Mouse (Mus musculus): Measurements from ENCODE around the gene Acbd3.

Acbd3 gene

DNA sequence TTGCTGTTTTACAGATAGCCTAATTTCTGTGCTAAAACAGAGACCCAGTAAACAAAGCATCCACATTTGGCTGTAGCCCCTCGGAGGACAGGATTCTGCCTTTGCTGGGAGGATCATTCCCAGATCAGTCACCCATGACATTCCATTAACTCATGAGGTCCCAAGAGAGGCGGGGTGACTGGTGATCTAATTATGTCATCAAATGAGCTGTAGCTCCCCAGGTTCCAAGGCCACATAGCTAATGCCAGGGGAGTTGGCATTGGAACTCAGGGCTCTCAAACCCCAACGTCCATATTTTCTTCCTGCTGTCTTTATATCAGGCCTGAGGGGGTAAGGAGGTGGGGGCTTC lies 57.7 kb downstream of the Acbd3 start:
- no peak for DNase-seq (ENCODE audit: low spot score)

DNA sequence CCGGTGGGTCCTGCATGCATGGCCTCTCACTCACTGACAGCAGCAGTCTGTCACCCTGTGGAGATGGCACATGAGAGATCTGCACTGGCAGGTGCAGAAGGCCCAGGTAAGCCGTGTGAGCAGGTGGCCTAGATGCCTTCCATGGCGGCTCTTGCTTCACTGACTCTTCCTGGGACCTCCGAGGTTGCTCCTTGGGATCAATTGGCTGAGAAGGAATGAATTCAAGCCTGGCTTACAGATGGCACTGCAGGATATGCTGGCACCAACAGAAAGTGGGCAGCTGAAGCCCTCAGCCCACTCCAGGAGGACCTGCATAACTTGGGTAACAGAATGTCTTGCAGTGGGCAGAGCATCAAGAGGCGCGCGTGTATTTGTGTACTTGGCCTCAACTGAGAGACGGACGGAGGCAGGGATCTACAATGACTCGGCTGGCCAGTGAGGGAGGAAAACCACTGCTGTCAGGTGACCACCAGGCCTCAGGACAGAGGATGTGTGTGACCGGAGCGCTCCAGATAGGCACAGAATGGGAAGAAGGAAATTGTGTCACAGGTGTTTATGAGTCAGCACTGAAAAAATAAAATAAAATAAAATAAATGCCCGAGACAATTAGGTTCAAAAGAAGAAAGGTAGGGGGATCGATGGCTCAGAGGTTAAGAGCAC lies 66.1 kb downstream of the Acbd3 start:
- no peak for DNase-seq (ENCODE audit: low spot score)

DNA sequence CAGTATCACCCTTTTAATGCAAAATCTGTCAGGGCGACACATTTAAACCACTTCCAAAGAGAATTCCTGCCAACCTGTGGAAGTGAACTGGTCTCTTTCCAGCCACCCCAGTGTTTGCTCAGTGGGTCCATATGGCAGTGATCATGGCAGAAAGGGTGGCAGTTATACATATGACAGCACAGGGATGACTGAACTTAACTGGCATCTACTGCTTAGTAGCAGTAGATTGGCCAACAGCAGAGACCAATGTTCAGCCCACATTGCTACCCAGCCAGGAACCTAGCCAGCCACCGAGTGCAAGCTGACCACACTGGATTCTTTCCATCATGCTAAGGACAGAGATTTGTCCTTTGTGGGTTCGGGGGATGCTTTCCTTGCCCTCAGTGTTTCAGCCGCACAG lies 67.0 kb downstream of the Acbd3 start:
- no peak for DNase-seq (ENCODE audit: low spot score)

DNA sequence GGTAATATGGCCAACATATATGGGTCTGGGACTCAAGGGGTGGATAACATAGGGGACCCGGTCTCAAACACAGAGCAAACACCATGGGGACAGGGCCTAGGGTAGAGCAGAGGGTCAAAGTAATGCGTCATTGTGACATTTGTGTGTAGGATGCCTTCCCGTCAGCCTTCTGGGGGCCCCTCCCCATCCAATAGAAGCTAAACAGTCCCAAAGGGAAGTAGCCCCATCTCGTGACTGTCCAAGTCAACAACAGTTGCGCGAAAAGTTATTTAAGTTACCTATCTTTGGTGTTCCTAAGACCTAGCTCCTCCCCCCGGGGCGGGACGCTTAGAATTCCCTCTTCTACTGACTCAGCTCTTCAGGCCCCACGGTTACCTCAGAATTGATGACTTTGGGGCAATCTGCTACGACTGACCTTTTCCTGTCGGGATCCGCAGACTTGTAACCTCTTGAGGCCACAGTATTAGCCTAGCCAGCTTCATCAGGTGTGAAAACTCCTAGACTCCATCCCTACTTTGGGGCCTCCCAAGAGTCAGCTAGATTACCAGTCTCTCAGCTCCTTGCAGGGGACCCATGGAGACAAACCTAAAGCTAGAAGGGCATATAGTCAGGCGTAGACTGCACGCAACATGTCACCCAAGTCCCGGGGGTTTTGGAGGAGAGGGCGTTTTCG lies 67.7 kb downstream of the Acbd3 start:
- no peak for DNase-seq (ENCODE audit: low spot score)

DNA sequence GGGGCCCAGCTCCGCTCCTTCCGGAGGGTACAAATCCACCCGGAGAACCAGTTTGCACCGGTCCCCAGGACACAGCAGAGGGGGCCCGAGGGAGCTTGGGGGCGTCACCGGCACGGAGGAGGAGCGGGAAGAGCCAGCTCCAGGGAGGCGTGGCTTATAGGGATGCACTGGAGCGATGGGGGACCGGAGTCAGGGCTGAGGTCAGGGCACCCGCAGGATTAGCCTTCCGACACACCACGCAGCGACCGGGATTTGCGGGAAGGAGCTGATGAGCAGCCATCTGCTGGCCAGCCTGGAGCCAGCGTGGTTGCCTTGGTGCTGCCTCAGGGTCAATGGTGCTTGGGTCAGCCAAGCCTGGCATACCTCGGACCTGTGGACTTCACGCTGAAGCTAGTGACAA lies 68.3 kb downstream of the Acbd3 start:
- DNase-seq (ENCODE audit: low spot score), result peak; percentile 39

DNA sequence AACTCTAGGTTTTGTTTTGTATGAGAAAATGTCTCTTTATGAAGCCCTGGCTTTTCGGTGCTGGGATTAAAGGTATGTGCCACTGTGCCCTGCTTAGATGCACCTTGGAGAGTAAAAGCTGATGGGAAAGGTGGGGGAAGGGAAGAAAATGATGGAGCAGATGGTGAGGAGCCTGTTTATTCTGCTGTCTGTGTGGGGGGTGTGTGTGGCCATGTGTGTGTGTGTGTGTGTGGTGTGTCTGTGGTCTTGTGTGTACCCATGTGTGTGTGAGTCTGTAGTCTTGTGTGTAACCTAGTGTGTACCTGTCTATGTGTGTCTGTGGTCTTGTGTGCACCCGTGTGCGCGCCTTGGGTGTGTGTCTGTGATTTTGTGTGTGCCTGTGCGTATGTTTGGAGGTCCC lies 72.8 kb downstream of the Acbd3 start:
- no peak for DNase-seq (ENCODE audit: low spot score)

DNA sequence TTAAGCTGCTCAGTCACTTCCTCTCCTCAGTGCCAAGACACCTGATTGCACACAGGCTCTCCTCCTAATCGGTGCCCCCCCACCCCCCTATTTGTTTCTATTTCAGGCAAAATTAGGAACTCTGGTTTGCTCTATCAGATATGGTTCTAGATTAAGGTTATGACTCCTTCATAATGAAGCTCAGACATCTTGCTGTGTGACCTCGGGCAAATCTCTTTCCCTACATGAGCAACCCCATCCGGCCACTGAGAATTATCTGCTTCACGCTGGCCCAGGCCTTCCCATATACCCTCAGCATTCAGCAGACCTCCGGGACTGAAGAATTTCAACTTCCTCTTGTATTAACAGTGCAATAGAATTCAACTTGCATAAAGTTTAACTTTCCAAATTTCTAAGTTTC lies 73.4 kb downstream of the Acbd3 start:
- DNase-seq (ENCODE audit: low spot score), result no peak

DNA sequence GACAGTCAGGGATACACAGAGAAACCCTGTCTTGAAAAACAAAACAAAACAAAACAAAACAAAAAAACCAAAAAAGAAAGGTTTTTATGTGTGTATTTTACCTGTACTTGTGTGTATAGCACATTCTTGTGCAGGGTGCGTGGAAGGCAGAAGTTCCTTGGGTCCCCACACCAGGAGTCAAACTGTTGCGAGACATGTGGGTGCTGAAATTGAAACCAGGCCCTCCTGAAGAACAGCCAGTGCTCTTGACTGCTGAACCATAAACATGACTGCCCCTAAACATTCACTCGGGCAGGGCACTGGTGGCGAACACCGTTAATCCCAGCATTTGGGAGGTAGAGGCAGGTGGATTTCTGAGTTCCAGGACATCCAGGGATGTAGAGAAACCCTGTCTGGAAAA lies 74.2 kb downstream of the Acbd3 start:
- DNase-seq (ENCODE audit: low spot score), result no peak

DNA sequence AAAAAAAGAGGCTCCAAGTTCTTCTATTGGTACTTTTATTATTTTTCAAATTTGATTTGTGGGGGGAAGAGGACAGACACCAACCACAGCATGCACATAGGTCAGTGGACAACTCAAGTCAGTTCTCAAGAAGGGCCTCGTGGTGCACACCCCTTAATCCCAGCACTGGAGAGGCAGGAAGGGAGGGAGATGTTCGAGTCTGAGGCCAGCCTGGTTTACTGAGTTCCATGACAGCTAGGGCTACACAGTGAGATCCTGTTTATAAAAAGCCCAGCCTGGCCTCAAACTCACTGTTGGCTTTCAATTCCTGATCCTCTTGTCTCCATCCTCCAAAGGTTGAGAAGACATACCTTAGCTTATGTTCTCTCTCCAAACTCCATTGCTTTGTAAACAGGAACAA lies 75.0 kb downstream of the Acbd3 start:
- DNase-seq (ENCODE audit: low spot score), result no peak

DNA sequence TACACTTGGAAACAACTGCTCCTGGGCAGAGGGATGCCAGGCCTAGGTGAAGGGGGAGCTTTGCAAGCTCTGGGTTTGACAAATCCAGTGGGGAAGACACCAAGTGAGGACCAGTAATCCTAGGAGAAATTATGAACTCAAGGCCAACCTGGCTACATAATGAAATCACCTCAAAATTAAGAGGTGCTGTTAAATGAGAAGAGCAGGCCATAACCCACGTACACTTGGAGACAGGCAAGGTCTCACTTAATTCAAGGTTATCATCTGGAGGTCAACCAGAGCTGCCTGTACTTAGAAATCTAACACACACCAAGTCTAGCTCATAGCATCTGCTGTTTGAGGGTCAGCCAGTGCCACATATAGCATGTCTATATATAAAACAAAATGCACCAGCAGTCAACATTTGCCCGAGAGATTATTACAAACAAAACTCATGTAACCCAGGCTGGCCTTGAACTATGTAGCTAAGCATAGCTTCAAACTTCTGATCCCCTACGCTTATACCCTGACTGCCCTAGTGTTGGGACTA lies 75.7 kb downstream of the Acbd3 start:
- DNase-seq (ENCODE audit: low spot score), result no peak
